Mouse (Mus musculus): ENCODE data around the gene Dnah11. TPM values are rescaled to one million over a fixed set of nuclear protein-coding genes. Genes with fewer than 3 reads are reported as not detected.

Gene Dnah11
- total RNA-seq (2021), result not detected
- long read RNA-seq, experiment 1, result 0 reads
- long read RNA-seq, experiment 2, result 0 reads

DNA sequence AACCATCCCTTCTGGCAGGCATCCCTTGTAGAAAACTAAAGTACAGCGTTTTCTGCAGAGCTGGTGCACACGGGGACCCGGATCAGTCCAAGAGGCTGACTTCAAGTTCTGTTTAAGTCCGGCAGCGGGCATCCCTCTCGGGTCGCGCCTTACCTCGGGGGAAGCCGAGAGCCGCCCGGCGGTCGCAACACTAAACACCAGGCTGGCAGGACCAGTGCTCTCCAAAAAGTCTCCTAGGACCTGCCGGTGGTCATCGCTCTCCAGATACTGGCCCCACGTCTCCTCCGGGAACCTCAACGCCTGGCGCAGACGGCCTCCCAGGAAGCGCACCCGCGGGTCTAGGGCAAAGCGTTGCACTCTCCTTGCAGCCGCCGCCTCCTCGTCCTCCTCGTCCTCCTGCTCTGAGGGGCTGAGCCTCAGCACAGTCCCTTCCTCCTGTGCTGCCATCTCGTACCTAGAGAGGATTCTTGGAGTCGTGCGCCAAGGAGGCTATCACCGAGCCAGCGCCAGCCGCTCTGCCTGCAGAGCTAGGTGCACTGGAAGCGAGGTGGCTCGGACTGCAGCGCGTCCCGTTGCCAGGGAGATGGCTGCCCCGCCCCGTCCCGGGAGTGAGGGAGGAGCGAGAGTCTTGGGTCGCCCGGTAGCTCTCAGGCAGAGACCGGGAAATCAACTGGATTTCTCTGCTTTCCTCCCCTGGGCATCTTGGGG, at the start of gene Dnah11:
TSS of gene Dnah11 (minus strand) at position 658 of the 708 bp plus-strand sequence.
- peak; percentile 76 for DNase-seq
- no peak for TF ChIP-seq CTCF (IDR thresholded peaks at IDR 0.05)
- peak within 1 kb of the TSS; percentile 71 for H3K4me3 ChIP-seq
- intact Hi-C loops (cut with DNase I), result loop anchor here (5.0 kb wide), 1 partner anchor 104 kb away; the partner anchor contains the start of gene Sp4
- H3K27ac ChIP-seq, result no peak within 1 kb of the TSS

DNA sequence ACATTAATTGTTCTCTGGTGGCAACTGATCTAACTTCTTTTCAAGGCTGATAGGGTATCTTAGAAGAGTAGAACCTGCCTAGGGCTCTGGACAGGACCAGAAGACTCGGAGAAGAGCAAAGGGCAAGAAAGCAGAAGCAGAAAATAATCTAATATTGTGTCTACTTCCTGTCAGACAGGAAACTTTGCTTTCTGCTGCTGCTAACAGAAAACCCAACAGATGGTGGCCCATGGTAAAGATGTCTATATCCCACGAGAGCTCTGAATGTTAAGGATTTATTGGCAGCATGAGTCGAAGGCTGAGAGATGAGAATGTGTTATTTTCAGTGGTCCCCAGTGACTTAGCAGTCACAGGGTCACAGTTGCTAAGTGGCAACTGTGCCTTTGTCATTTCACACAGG, 22.3 kb upstream of the Dnah11 start:
- DNase-seq, result no peak
- Histone ChIP-seq H3K4me3 (no peak overlapping the region), H3K27ac (no peak overlapping the region)
- TF ChIP-seq CTCF (IDR thresholded peaks at IDR 0.05), result no peak
- intact Hi-C loops (cut with DNase I), result no loop called here

DNA sequence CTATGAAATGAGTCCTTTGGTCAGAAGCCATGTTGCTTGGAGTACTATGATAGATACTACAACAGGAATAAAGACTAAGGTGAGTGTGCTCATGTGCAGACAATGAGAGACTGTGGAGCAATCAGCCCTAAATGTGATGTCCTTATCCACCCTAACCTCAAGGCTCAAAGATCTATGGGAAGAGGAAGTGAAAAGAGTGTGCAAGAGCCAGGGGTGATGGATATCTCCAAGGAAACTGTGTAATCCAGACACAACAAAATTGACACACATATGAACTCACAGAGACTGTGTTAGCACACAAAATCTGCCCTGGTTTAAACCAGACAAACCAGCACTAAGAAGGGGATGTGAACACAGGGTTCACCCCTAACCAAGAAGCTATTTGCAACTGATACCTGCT, 21.2 kb upstream of the Dnah11 start:
- no peak for TF ChIP-seq CTCF (IDR thresholded peaks at IDR 0.05)
- intact Hi-C loops (cut with DNase I), result no loop called here
- H3K27ac ChIP-seq, result no peak overlapping the region

DNA sequence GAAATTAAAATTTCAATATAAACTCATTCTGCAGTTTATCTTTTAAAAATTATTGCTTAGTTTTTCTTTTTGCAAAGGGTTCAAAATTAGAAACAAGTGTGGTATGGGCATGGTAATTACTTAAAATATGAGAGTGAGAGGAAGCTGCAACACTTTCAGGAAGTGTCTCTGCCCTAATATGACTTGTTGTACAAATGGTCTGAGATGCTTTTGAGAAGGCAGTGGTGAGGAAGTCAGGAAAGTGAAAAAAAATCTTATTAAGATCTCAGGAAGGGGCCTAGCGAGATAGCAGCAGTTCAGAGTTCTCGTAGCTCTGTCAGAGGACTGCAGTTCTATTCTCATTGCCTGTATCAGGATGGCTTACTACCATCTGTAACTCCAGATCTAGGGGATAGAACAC, 13.3 kb upstream of the Dnah11 start:
- no peak overlapping the region for H3K4me3 ChIP-seq
- intact Hi-C loops (cut with DNase I), result no loop called here
- DNase-seq, result no peak
- no peak overlapping the region for H3K27ac ChIP-seq
- no peak for TF ChIP-seq CTCF (IDR thresholded peaks at IDR 0.05)

More for the DNA sequence above, 21.2 kb upstream of the Dnah11 start:
- no peak overlapping the region for H3K4me3 ChIP-seq
- no peak for DNase-seq

GRCm38 (mm10) chr12:118196583-118196982, 2.3 kb downstream of the Dnah11 start:
- no peak for TF ChIP-seq CTCF (IDR thresholded peaks at IDR 0.05)
- no peak overlapping the region for H3K4me3 ChIP-seq
- DNase-seq, result no peak
- no peak overlapping the region for H3K27ac ChIP-seq
- intact Hi-C loops (cut with DNase I), result loop anchor here (5.0 kb wide), 1 partner anchor 106 kb away; the partner anchor contains the start of gene Sp4

DNA sequence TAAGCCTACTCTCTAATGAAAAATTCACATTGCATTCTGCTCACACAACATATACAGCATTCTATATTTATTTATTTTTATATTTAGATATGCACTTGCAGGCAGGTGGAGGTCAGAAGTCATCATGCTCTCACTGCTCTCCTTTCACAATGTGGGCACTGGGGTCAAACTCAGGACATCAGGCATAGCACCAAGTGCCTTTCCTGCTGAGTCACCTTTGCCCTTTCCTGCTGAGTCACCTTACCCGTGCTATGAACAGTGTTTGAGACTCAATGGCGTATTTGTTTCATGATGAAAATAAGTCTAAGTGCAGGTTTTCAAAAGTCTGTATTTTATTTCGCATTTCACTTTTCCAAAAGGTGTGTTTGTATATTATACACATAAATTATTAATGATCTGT, 9.3 kb downstream of the Dnah11 start:
- DNase-seq, result no peak
- intact Hi-C loops (cut with DNase I), result no loop called here
- TF ChIP-seq CTCF (IDR thresholded peaks at IDR 0.05), result no peak
- H3K27ac ChIP-seq, result no peak overlapping the region
- no peak overlapping the region for H3K4me3 ChIP-seq

DNA sequence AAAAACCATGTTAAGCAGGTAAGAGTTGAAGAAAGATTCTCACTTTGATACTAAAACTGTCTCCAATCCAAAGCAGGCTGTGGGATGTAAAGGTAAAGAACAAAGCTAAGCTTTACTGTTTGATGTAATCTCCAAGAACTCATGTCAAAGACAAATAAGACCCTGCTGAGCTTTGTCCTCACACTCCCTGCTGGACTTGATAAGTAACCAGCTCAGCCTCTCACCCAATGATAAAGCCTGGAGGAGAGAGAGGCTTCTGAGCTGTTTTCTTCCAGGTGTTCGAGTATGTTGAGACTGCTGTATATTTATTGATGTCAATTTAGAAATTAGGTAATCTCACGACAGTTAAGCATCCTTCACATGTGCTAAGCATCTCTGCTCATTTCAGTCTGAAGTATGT, 11.2 kb downstream of the Dnah11 start:
- intact Hi-C loops (cut with DNase I), result no loop called here
- Histone ChIP-seq H3K27ac (no peak overlapping the region), H3K4me3 (no peak overlapping the region)
- no peak for TF ChIP-seq CTCF (IDR thresholded peaks at IDR 0.05)
- DNase-seq, result no peak

DNA sequence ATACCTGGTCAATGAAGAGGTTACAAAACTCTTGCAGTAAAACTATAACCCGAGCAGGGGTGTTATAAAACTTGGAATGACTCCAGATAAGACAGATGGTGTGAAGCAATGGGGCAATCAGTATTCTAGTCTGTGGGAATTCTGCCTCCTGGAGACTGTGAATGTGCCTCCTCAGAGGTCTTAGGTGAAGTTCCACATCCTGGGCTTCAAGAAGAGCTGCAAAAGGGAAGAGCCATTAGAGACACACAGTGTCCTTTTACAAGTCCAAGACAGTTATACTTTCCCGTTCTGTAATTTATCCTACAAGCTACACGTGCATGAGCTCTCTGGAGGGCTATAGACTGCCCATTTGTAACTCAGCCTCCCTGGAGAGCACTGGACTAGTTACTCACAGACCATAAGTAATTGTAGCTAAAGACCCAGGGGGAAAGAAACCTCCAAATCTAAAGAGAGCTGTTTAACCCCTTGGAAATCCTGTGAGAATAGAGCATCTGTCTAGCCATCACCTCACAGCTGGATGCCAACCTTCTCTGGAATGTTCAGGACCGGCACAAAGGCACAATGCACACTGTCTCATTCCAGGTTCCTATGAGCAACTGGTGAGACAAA, 11.9 kb downstream of the Dnah11 start:
- no peak for TF ChIP-seq CTCF (IDR thresholded peaks at IDR 0.05)
- no peak overlapping the region for H3K27ac ChIP-seq
- DNase-seq, result no peak
- no peak overlapping the region for H3K4me3 ChIP-seq
- intact Hi-C loops (cut with DNase I), result no loop called here

GRCm38 (mm10) chr12:118186120-118186880, 12.5 kb downstream of the Dnah11 start:
- intact Hi-C loops (cut with DNase I), result no loop called here
- Histone ChIP-seq H3K27ac (no peak overlapping the region), H3K4me3 (no peak overlapping the region)
- no peak for DNase-seq
- no peak for TF ChIP-seq CTCF (IDR thresholded peaks at IDR 0.05)

- no peak for TF ChIP-seq CTCF (IDR thresholded peaks at IDR 0.05)
- intact Hi-C loops (cut with DNase I), result no loop called here
Measured at GRCm38 (mm10) chr12:118184731-118185130, 14.1 kb downstream of the Dnah11 start.

DNA sequence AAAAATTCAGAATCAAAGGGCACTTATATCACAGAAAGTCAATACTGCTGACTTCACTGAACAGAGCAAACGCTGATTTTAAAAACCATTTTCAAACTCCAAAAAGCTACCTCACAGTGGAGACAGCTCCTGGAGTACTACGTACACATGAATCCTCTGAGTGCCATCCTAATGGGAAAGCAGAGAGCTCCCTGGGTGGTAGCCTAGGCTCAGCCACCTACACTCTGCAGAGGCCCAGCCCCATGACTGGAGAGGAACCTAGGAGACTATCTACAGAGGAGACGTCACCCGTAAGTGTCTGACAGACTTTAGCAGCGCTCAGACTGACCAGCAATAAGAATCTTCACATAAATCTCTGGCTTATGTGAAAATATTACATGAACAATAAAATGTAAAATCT, 21.1 kb downstream of the Dnah11 start:
- DNase-seq, result no peak
- no peak for TF ChIP-seq CTCF (IDR thresholded peaks at IDR 0.05)
- intact Hi-C loops (cut with DNase I), result no loop called here
- Histone ChIP-seq H3K27ac (no peak overlapping the region), H3K4me3 (no peak overlapping the region)

More at GRCm38 (mm10) chr12:118184731-118185130, 14.1 kb downstream of the Dnah11 start:
- Histone ChIP-seq H3K4me3 (no peak overlapping the region), H3K27ac (no peak overlapping the region)
- DNase-seq, result no peak

DNA sequence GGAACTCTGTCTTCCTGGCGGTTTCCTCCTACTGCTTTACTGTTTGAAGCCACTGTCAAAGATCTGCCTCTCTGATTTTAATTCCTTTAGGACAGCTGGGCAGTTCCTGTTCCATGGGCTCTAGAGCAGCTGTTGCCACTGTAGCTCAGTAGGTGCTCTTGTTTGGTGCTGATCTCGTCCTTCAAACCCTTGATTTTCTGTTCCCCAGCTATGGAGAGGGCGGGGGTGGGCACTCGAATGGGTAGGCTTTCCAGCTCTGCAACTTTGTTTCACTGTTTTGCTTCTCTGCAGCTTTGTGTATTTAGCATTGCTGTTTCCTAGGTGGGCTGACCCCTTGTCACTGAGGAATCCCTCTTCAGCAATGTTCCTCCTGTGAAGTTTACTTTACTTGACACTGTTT, 34.1 kb downstream of the Dnah11 start:
- Histone ChIP-seq H3K4me3 (no peak overlapping the region), H3K27ac (no peak overlapping the region)
- intact Hi-C loops (cut with DNase I), result no loop called here
- no peak for TF ChIP-seq CTCF (IDR thresholded peaks at IDR 0.05)
- DNase-seq, result no peak

- no peak for TF ChIP-seq CTCF (IDR thresholded peaks at IDR 0.05)
- intact Hi-C loops (cut with DNase I), result no loop called here
- Histone ChIP-seq H3K27ac (no peak overlapping the region), H3K4me3 (no peak overlapping the region)
- no peak for DNase-seq
Measured at GRCm38 (mm10) chr12:118156986-118157385, 41.9 kb downstream of the Dnah11 start.

All from gastrocnemius, adult 2 months (tissue).